Mouse (Mus musculus): Measurements from ENCODE around the gene Mis18a. TPM values are rescaled to one million over a fixed set of nuclear protein-coding genes. Genes with fewer than 3 reads are reported as not detected.

Gene Mis18a
- total RNA-seq, 2 experiments from 2014 or later: 3.4 to 5.8 TPM

DNA sequence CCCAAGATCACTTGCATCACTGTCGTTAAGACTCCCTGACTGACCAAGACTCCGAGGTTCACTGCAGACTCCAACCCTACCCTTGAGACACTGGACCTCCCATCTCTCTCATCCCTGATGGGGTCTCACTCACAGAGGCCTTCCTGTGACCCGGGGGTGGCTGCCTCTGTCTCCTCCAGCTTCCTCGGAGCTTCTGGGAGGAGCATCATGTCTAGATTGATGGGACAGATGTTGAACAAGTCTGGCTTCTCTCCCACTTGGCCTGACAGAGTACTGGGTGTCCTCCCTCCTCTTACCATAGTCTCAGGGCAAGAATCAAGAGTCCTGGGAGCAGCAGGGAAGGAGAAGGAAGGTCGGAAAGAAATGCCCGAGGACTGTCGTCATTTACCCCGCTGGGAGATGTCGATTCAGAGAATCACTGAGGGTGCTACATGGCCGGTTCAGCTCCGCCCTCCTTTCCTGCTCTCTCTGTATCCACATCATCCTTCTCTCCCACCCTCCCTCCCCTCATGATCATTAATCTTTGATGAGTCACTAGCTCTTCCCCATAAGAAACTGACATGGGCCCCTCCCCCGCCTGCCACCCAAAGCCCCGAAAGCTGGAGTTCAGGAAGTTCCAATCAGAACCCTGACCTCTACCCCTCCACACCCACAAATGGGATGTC is 22.9 kb downstream of the Mis18a start:
- DNase-seq (ENCODE audit: low spot score in 2 of 2): peak in 1 of 2 experiments; percentile 21

- peak in 1 of 2 experiments; percentile 4 for DNase-seq (ENCODE audit: low spot score in 2 of 2)
Measured at GRCm38 (mm10) chr16:90703646-90704045, 23.6 kb downstream of the Mis18a start.

DNA sequence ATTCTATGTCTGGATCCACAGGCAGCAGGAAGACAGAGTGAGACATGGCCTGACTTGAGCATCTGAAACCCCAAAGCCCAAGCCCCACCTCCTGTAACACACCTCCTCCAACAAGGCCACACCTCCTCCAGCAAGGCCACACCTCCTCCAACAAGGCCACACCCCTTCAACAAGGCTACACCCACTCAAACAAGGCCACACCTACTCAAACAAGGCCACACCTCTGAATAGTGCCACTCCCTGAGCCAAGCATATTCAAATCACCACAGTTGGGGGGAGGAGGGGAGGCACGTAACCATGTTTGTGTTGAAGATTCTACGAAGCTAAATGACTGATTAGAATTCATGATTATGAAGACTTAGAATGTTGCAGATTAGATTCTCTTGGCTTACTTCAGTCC is 25.7 kb downstream of the Mis18a start:
- peak in 1 of 2 experiments; percentile 11 for DNase-seq (ENCODE audit: low spot score in 2 of 2)

DNA sequence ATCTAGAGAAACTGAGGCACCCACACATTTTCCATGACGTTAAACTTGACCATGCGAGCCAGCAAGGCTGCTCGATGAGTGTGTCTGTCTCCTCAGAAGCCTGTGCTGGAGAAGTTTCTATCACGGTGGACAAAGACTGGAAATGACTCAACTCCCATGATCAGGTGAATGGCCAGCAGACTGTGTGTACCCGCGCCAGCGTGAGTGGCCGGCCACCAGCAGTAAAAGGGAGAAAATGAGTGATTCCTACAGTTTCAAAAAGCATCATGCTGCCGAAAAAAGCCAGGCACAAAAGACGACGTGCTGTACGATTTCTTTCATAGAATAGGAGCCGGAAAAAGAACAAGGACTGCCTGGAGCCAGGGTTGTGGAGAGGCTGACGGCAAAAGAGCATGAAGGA is 27.8 kb downstream of the Mis18a start:
- no peak for DNase-seq (ENCODE audit: low spot score in 2 of 2)

DNA sequence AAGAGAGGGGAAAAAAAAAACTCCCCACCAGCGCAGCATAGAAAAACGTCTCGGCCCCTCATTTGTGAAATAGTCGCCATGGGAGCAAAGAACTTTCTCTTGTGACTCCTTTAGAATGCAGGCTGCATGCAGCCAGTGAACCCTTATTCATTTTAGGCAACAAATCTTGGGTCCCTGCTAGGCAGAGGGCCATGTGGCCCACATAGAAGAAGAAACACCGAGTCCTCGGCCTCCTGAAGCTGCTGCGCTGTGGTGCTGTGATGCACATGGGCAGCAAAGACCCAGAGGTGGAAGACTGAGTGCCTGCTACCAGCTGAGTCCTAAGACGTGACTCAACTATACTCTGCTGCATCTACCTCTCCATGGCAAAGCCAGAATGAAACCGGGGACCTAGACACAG is 30.9 kb downstream of the Mis18a start:
- no peak for DNase-seq (ENCODE audit: low spot score in 2 of 2)

DNA sequence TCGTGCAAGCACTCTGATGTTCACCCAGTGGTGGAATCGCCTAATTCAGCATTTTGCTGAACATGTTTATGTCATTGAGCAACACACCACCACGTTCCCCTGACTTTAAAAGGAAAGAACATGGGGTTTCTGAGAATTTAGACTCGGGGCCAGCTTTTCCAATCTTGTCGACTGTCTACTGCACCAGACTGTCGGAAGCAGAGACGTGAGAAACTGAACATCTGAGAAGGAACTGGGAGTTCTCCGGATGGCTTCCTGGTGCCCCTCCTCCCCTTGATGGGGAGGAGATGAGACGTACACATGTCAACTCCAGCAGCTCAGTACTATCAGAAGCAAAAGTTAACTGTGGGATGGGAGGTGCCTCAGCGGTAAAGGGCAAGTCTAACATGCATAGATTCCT is 32.1 kb downstream of the Mis18a start:
- no peak for DNase-seq (ENCODE audit: low spot score in 2 of 2)

- DNase-seq (ENCODE audit: low spot score in 2 of 2): peak in 1 of 2 experiments; percentile 38
Measured at GRCm38 (mm10) chr16:90694719-90695118, 32.5 kb downstream of the Mis18a start.

- no peak for DNase-seq (ENCODE audit: low spot score in 2 of 2)
Measured at GRCm38 (mm10) chr16:90693625-90694024, 33.6 kb downstream of the Mis18a start.

DNA sequence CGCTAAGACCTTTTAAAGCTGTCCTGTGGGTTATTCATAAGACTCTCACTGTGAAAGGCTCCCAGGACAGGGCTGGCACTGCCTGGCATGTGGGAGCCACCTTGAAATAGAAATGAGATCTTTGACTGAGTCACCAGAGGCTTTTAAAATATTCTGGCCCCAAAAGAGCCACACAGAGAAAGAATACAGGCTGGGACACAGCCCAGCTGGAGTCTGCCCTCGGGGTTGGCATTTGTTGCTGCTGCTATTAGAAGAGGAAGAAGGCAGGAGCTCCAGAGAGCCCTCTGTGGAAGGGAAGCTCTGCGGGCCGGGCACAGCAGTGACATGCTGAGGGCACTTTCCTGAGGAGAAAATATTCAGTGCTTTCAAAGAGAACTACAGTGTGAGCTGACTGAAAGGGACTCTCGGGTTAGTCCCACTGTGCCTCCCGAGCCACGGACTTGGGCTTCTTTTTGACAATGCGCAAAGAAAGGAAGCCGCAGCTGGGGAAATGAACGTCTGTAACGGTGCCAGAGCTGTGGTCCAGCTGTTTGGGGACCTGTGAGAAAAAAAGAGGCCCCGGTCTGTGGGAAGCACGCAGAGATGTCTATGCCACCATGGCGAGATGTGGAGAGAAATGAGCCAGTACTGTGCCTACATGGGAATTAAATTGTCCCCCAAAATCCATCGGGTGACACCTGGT is 34.4 kb downstream of the Mis18a start:
- DNase-seq (ENCODE audit: low spot score in 2 of 2): no peak

DNA sequence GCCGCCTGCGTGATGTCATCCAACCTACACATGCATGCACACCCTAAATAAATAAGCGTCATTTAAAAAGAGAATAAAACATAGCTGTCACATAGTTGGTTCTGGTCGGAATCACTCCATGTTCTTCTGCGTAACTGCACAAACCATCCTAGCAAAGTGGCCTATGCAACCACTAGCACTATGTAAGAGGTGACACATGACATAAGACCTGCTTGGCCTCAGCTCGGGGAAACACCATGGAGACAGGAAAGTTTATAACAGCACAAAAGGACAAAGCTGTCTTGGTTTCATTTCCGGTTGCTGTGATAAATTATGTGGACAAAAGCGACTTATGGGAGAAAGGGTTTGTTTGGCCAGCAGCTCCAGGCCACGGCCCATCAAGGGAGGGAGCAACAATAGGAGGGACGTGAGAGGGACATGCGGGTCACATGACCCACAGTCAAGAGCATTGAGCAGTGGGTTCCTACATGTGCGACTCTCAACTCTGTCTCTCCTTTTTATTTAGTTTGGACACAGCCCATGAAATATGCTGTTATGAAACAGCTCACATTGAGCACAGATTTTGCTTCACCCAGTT is 39.4 kb downstream of the Mis18a start:
- DNase-seq (ENCODE audit: low spot score in 2 of 2): no peak

- no peak for DNase-seq (ENCODE audit: low spot score in 2 of 2)
Measured at GRCm38 (mm10) chr16:90687011-90687410, 40.2 kb downstream of the Mis18a start.

DNA sequence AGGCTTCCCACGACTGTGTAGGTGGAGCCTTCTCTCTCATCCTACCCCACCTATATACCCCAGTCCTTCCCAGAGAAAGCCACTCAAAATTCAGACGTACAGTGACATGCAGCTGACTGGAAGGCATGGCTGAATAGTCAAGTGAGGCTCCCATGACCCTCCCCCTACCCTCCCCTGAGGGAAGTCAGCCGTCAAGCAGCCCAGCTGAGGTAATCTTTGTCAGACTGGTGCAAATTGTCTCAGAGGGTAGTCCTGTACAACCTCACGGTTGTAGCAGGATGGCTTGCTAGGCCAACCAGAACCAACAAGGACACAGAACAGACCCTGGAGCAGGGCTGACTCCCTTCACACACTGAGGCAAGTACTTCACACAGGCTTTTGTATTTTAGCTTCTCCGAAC is 43.1 kb downstream of the Mis18a start:
- no peak for DNase-seq (ENCODE audit: low spot score in 2 of 2)

DNA sequence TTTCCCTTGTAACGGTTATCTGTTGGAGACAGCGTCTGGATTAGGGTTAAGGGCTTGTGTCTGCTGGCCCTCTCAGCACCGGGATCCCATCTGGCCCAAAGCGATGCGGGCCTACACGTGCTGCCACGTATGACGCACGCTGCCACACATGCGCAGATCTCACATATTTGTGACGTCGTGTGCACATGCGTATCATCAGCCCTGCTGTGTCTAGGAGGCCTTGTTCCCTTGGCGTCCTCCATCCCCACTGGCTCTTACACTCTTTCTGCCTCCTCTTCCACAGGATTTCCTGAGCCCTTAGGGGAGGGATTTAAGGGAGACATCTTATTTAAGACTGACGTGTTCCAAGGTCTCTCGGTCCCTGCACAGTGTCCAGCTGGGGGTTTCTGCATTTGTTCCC is 47.2 kb downstream of the Mis18a start:
- DNase-seq (ENCODE audit: low spot score in 2 of 2): no peak

DNA sequence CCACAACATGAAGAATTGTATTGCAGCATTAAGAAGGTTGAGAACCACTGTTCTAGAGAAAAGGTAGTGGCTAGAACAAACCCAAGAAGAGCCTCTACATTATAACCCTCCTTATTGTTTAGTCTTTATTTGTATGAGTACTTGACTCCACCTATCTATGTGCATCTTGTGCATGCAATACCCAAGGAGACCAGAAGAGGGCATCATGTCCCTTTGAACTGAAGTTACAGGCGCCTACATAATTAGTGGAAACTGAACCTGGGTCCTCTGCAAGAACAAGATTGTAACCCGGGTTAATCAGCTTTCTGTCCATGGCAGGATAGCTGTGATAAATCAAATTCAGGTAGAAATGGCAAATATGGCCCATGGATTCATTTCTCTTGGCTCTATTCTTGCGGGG is 48.4 kb downstream of the Mis18a start:
- DNase-seq (ENCODE audit: low spot score in 2 of 2): no peak

DNA sequence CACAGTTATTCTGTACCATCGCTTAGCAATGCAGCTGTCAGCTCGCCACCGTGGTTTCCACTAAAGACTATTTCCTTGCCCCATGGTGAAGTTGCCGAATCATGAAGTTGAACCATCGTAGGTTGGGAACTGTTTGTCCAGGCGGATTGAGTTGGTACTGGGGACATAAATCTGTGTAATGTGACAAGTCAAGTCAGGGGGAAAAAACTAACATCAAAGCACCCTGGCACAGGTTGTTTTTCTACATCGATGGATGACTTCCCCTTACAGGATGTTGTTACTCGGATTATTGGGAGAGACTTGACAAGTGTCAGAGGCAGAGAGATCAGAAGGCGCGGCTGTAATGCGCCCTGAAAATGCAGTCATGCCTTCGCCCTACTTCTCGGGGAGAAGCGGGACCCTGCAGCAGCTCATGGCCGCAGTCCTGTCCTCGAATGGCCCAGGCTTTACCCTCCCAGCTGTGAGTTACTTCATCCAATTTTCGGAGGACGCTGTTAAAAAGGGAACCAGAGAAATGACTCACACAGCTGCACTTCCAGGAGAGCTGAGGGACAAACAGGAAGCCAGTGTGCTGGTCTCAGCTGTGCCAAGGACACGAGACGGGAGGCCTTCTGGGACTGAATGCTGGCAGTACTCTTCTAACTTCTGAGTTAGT is 50.2 kb downstream of the Mis18a start:
- peak; percentile 28 to 36 for DNase-seq (ENCODE audit: low spot score in 2 of 2)

DNA sequence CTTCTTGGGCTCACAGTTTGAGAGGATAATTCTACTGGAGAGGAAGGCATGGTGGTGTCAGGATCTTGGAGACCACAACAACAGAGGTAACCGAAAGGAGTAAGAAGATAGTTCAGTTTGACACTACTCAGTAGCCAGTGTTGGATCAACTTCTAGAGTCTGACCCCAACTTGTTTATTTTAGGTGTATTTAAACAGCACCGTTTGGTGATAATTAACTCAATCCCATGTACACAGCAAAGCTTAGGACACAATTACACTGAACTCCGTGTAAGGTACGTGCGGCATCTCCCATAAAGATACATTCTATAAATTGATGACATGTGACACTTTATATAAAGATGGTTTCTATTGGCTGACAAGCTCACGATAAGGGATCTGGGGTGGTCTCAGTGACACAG is 52.6 kb downstream of the Mis18a start:
- no peak for DNase-seq (ENCODE audit: low spot score in 2 of 2)

- DNase-seq (ENCODE audit: low spot score in 2 of 2): no peak
Measured at GRCm38 (mm10) chr16:90673507-90674354, 53.5 kb downstream of the Mis18a start.
